ENCODE assay signal across 33 mouse cellular contexts in the genomic region with DNA sequence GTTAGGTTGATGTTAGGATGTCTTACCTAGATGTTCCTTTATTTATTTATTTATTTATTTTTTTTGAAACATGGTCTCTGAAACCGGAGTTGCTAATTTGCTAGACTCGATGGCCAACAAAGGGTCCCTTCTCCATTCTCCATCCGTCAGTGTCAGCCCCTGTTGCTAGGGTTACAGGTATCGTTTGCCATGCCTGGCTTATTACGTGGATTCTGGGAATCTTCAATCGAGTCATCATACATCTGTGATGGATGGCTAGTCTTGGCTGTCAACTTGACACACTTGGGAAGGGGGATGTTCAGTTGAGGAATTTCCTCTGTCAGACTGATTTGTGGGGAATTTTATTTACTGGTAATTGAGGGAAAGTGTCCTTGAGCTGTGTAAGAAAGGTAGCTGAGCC. TPM values are rescaled to one million over a fixed set of nuclear protein-coding genes. Genes with fewer than 3 reads are reported as not detected.
DNase-seq lines count a peak whose midpoint lies in the region; ATAC-seq lines count a peak whose summit lies in the region.
"Had no signal": no experiment of that assay in that cellular context is flagged by ENCODE, and none has a peak within 500 bp of the region (broad histone marks: within the 10 kb centered on the region; RNA-seq: fewer than 3 reads in every experiment).

No protein-coding gene starts in this region.

- no peaks in the 10 kb centered on the region; the same call in 1 of the 2 replicates for H3K9me3 ChIP-seq in heart, embryonic 12.5 days (replicated peaks)
- no peaks in the 10 kb centered on the region for H3K9me3 ChIP-seq in hindbrain, embryonic 11.5 days (ENCODE audit: control insufficient read depth, low read length)
- H3K9me3 ChIP-seq in hindbrain, embryonic 13.5 days = no peaks in the 10 kb centered on the region
- H3K9me3 ChIP-seq: embryonic facial prominence, embryonic 10.5 days; G1E; limb, embryonic 15.5 days; midbrain, embryonic 13.5 days; stomach, embryonic 15.5 days had no signal

- peak; percentile 36 for DNase-seq in adrenal gland, postnatal 14 days
- no peak for DNase-seq in adrenal gland, postnatal 25 days
- no peak for DNase-seq in heart, postnatal 4 days
- DNase-seq in hindbrain, embryonic 11.5 days (ENCODE audit: low spot score) = no peak
- peak; percentile 16 for DNase-seq in mesoderm, embryonic 11.5 days (ENCODE audit: low read depth, low spot score)
- DNase-seq: B cell, adult 2 months; cerebellum, adult 18-20 months; forebrain, postnatal 0 days; gastrocnemius, postnatal 36 days; kidney, adult 2 months; thymus, postnatal 25 days had no signal

- WGBS in heart, embryonic 12.5 days = 78% methylated on average over 6 of the region's 6 CpGs
- WGBS in hindbrain, embryonic 11.5 days = 54% methylated on average over 6 of the region's 6 CpGs
- 46% methylated on average over 6 of the region's 6 CpGs for WGBS in hindbrain, embryonic 13.5 days

- peak overlapping the region; percentile 67 for H3K27ac ChIP-seq in heart, embryonic 12.5 days (ENCODE audit: poor library complexity, severe bottlenecking)
- no peak overlapping the region for H3K27ac ChIP-seq in hindbrain, embryonic 11.5 days (ENCODE audit: low read depth, low read length)
- H3K27ac ChIP-seq in hindbrain, embryonic 13.5 days = no peak overlapping the region
- H3K27ac ChIP-seq: embryonic facial prominence, embryonic 10.5 days; kidney, postnatal 0 days; limb, embryonic 15.5 days; liver, embryonic 14.5 days; midbrain, embryonic 13.5 days; stomach, embryonic 15.5 days had no signal

- no peak overlapping the region for H3K4me2 ChIP-seq in heart, embryonic 12.5 days
- H3K4me2 ChIP-seq in hindbrain, embryonic 11.5 days (replicated peaks; ENCODE audit: low read depth, low read length) = no peak overlapping the region
- no peak overlapping the region for H3K4me2 ChIP-seq in hindbrain, embryonic 13.5 days
- H3K4me2 ChIP-seq: limb, embryonic 15.5 days; lung, embryonic 14.5 days; midbrain, embryonic 13.5 days; stomach, embryonic 15.5 days had no signal

- H3K4me3 ChIP-seq in heart, embryonic 12.5 days = no peak overlapping the region
- no peak overlapping the region for H3K4me3 ChIP-seq in hindbrain, embryonic 11.5 days (ENCODE audit: low read depth, low read length)
- no peak overlapping the region for H3K4me3 ChIP-seq in hindbrain, embryonic 13.5 days
- H3K4me3 ChIP-seq: embryonic facial prominence, embryonic 10.5 days; limb, embryonic 15.5 days; midbrain, embryonic 13.5 days; stomach, embryonic 15.5 days had no signal

- no peak overlapping the region for H3K9ac ChIP-seq in heart, embryonic 12.5 days
- no peak overlapping the region for H3K9ac ChIP-seq in hindbrain, embryonic 11.5 days (ENCODE audit: low read depth, low read length)
- H3K9ac ChIP-seq in hindbrain, embryonic 13.5 days = no peak overlapping the region
- H3K9ac ChIP-seq: forebrain, postnatal 0 days; limb, embryonic 15.5 days; liver, embryonic 14.5 days; lung, embryonic 14.5 days; midbrain, embryonic 13.5 days; stomach, embryonic 15.5 days had no signal

- H3K4me1 ChIP-seq in heart, embryonic 12.5 days (replicated peaks) = peaks cover 28% of the 10 kb centered on the region
- no peaks in the 10 kb centered on the region for H3K4me1 ChIP-seq in hindbrain, embryonic 11.5 days (replicated peaks; ENCODE audit: control insufficient read depth, insufficient read depth, low read length)
- no peaks in the 10 kb centered on the region for H3K4me1 ChIP-seq in hindbrain, embryonic 13.5 days (replicated peaks)
- H3K4me1 ChIP-seq: embryonic facial prominence, embryonic 10.5 days; limb, embryonic 15.5 days; midbrain, embryonic 13.5 days; stomach, embryonic 15.5 days had no signal

- no peaks in the 10 kb centered on the region for H3K27me3 ChIP-seq in heart, embryonic 12.5 days (replicated peaks)
- no peaks in the 10 kb centered on the region for H3K27me3 ChIP-seq in hindbrain, embryonic 11.5 days (ENCODE audit: control insufficient read depth, insufficient read depth, low read length)
- H3K27me3 ChIP-seq in hindbrain, embryonic 13.5 days = no peaks in the 10 kb centered on the region
- H3K27me3 ChIP-seq: CH12.LX; limb, embryonic 15.5 days; midbrain, embryonic 13.5 days; Patski; stomach, embryonic 15.5 days had no signal

- peaks cover 12% of the 10 kb centered on the region; the same call in 1 of the 2 replicates for H3K36me3 ChIP-seq in heart, embryonic 12.5 days
- H3K36me3 ChIP-seq in hindbrain, embryonic 11.5 days (ENCODE audit: control insufficient read depth, insufficient read depth, low read length) = no peaks in the 10 kb centered on the region
- H3K36me3 ChIP-seq in hindbrain, embryonic 13.5 days = no peaks in the 10 kb centered on the region
- H3K36me3 ChIP-seq: embryonic facial prominence, embryonic 10.5 days; G1E; limb, embryonic 15.5 days; midbrain, embryonic 13.5 days; stomach, embryonic 15.5 days had no signal

- ATAC-seq in heart, embryonic 12.5 days (ENCODE audit: insufficient number of reproducible peaks, low FRiP score) = no peak
- ATAC-seq in hindbrain, embryonic 11.5 days (ENCODE audit: low FRiP score) = peak; percentile 63; the same call in 1 of the 2 replicates
- ATAC-seq in hindbrain, embryonic 13.5 days (ENCODE audit: low FRiP score) = no peak
- ATAC-seq: forebrain, postnatal 0 days; midbrain, embryonic 13.5 days; Patski had no signal

RNA-seq across cellular contexts. Expression of a gene that starts 25.3 kb away (rescaled TPM):
- not detected in 2 replicates for total RNA-seq in adrenal gland, postnatal 14 days (2021)
- not detected in 2 replicates for total RNA-seq in adrenal gland, postnatal 25 days (2021)
- polyA plus RNA-seq in heart, embryonic 12.5 days (2016; fragmentation: Nextera tagmentation; extraction: Ambion mirVana) = not detected in 2 replicates
- under 1 TPM in 1 of 2 experiments, not detected in 1; 0.32 TPM for total RNA-seq in heart, postnatal 4 days (2021)
- not detected in 2 replicates for polyA plus RNA-seq in hindbrain, embryonic 11.5 days (2014; fragmentation: Nextera tagmentation; extraction: Ambion mirVana)
- polyA plus RNA-seq in hindbrain, embryonic 13.5 days (2015; fragmentation: Nextera tagmentation; extraction: Ambion mirVana) = not detected in 2 replicates
- total RNA-seq: CH12.LX; forebrain, postnatal 0 days; G1E; hematopoietic stem cell, adult 5-6 weeks; layer of hippocampus, postnatal 14 days; left cerebral cortex, adult 8-10 months; left cerebral cortex, postnatal 4 days; megakaryocyte, adult 5-6 weeks; monocyte, adult 5-6 weeks; neutrophil, adult 5-6 weeks had no signal
- polyA plus RNA-seq: embryonic facial prominence, embryonic 10.5 days; forebrain, embryonic 11.5 days; forebrain, postnatal 0 days; G1E; intestine, embryonic 14.5 days; kidney, adult 2 months; kidney, postnatal 0 days; large intestine, adult 2 months; limb, embryonic 15.5 days; liver, embryonic 14.5 days; lung, embryonic 14.5 days; midbrain, embryonic 13.5 days; Patski; stomach, embryonic 15.5 days had no signal

RNA-seq across cellular contexts. Expression of a gene that starts 26.0 kb away (rescaled TPM):
- total RNA-seq in adrenal gland, postnatal 14 days (2021) = 61.6 and 77.5 TPM in 2 replicates
- 56.5 and 66.8 TPM in 2 replicates for total RNA-seq in adrenal gland, postnatal 25 days (2021)
- polyA plus RNA-seq in heart, embryonic 12.5 days (2016; fragmentation: Nextera tagmentation; extraction: Ambion mirVana) = 13.9 and 14.8 TPM in 2 replicates
- total RNA-seq in heart, postnatal 4 days (2021) = 10 to 100 TPM; 61.6 to 66.2 TPM
- polyA plus RNA-seq in hindbrain, embryonic 11.5 days (2014; fragmentation: Nextera tagmentation; extraction: Ambion mirVana) = 7.4 and 7.7 TPM in 2 replicates
- 7.5 and 7.8 TPM in 2 replicates for polyA plus RNA-seq in hindbrain, embryonic 13.5 days (2015; fragmentation: Nextera tagmentation; extraction: Ambion mirVana)
- total RNA-seq: CH12.LX; hematopoietic stem cell, adult 5-6 weeks; megakaryocyte, adult 5-6 weeks; monocyte, adult 5-6 weeks; neutrophil, adult 5-6 weeks had no signal
- polyA plus RNA-seq: G1E had no signal

Comparison
In these comparisons a context has a peak if more than half of its experiments do, and no peak if none do; other contexts are left out.
1. DNase-seq: peak in adrenal gland, postnatal 14 days (single experiment) and mesoderm, embryonic 11.5 days (single experiment); none in adrenal gland, postnatal 25 days (single experiment), heart, postnatal 4 days (single experiment) and hindbrain, embryonic 11.5 days (single experiment).